Mouse (Mus musculus): ENCODE results near the gene Shbg. TPM values are rescaled to one million over a fixed set of nuclear protein-coding genes. Genes with fewer than 3 reads are reported as not detected.

Gene Shbg
- polyA plus RNA-seq, 1 experiment from 2014 or later: not detected

GRCm38 (mm10) chr11:69661221-69661881, 43.6 kb upstream of the Shbg start:
- 77% methylated on average over 3 of the region's 3 CpGs for WGBS
- Histone ChIP-seq H3K36me3 (ENCODE audit: control insufficient read depth, insufficient read depth, low read length) (peaks cover 56% of the 10 kb centered on the region), H3K4me3 (ENCODE audit: low read depth, low read length) (peak overlapping the region; percentile 49), H3K4me2 (ENCODE audit: low read length) (peak overlapping the region; percentile 59), H3K27ac (ENCODE audit: low read depth, low read length) (peak overlapping the region; percentile 96; the same call in 1 of the 2 replicates), H3K27me3 (replicated peaks; ENCODE audit: control insufficient read depth, insufficient read depth, low read length) (no peaks in the 10 kb centered on the region), H3K9me3 (replicated peaks; ENCODE audit: control insufficient read depth, low read length) (no peaks in the 10 kb centered on the region), H3K9ac (ENCODE audit: low read length) (peak overlapping the region; percentile 66; the same call in 1 of the 2 replicates), H3K4me1 (ENCODE audit: control insufficient read depth, insufficient read depth, low read length) (peaks cover 9% of the 10 kb centered on the region; the same call in 1 of the 2 replicates)
- DNase-seq (ENCODE audit: low spot score) (no peak), ATAC-seq (no peak)

- Histone ChIP-seq H3K9me3 (replicated peaks; ENCODE audit: control insufficient read depth, low read length) (no peaks in the 10 kb centered on the region), H3K36me3 (ENCODE audit: control insufficient read depth, insufficient read depth, low read length) (peaks cover 58% of the 10 kb centered on the region), H3K27ac (ENCODE audit: low read depth, low read length) (no peak overlapping the region), H3K4me2 (ENCODE audit: low read length) (no peak overlapping the region), H3K9ac (ENCODE audit: low read length) (no peak overlapping the region), H3K4me1 (ENCODE audit: control insufficient read depth, insufficient read depth, low read length) (0 out of 2 replicates have a peak, but pooled peaks cover 4% of the 10 kb centered on the region), H3K27me3 (replicated peaks; ENCODE audit: control insufficient read depth, insufficient read depth, low read length) (no peaks in the 10 kb centered on the region), H3K4me3 (ENCODE audit: low read depth, low read length) (no peak overlapping the region)
- ATAC-seq (no peak), DNase-seq (ENCODE audit: low spot score) (no peak)
- 85% methylated on average over 15 of the region's 15 CpGs for WGBS
Observed at GRCm38 (mm10) chr11:69657462-69657881, 39.8 kb upstream of the Shbg start.

GRCm38 (mm10) chr11:69656617-69657461, 39.1 kb upstream of the Shbg start:
- peak; percentile 82 for DNase-seq (ENCODE audit: low spot score)
- Histone ChIP-seq H3K27me3 (replicated peaks; ENCODE audit: control insufficient read depth, insufficient read depth, low read length) (no peaks in the 10 kb centered on the region), H3K9ac (ENCODE audit: low read length) (no peak overlapping the region), H3K4me1 (ENCODE audit: control insufficient read depth, insufficient read depth, low read length) (0 out of 2 replicates have a peak, but pooled peaks cover 4% of the 10 kb centered on the region), H3K9me3 (replicated peaks; ENCODE audit: control insufficient read depth, low read length) (no peaks in the 10 kb centered on the region), H3K4me2 (ENCODE audit: low read length) (no peak overlapping the region), H3K27ac (ENCODE audit: low read depth, low read length) (peak overlapping the region; percentile 39; the same call in 1 of the 2 replicates), H3K4me3 (ENCODE audit: low read depth, low read length) (no peak overlapping the region), H3K36me3 (ENCODE audit: control insufficient read depth, insufficient read depth, low read length) (peaks cover 64% of the 10 kb centered on the region)
- WGBS: 81% methylated on average over 10 of the region's 10 CpGs
- no peak for ATAC-seq

- no peak overlapping the region for H3K4me3 ChIP-seq (ENCODE audit: low read depth, low read length)
- no peaks in the 10 kb centered on the region for H3K9me3 ChIP-seq (replicated peaks; ENCODE audit: control insufficient read depth, low read length)
- H3K4me1 ChIP-seq (ENCODE audit: control insufficient read depth, insufficient read depth, low read length): no peaks in the 10 kb centered on the region
- WGBS: 85% methylated on average over 5 of the region's 5 CpGs
- ATAC-seq (no peak), DNase-seq (ENCODE audit: low spot score) (no peak)
- H3K36me3 ChIP-seq (ENCODE audit: control insufficient read depth, insufficient read depth, low read length): peaks cover 72% of the 10 kb centered on the region
- no peak overlapping the region for H3K27ac ChIP-seq (ENCODE audit: low read depth, low read length)
- no peak overlapping the region for H3K9ac ChIP-seq (ENCODE audit: low read length)
- H3K27me3 ChIP-seq (replicated peaks; ENCODE audit: control insufficient read depth, insufficient read depth, low read length): no peaks in the 10 kb centered on the region
- no peak overlapping the region for H3K4me2 ChIP-seq (ENCODE audit: low read length)
Observed at GRCm38 (mm10) chr11:69656065-69656455, 38.4 kb upstream of the Shbg start.

- Histone ChIP-seq H3K36me3 (ENCODE audit: control insufficient read depth, insufficient read depth, low read length) (peaks cover 78% of the 10 kb centered on the region), H3K4me3 (ENCODE audit: low read depth, low read length) (no peak within 1 kb of the TSS), H3K27ac (ENCODE audit: low read depth, low read length) (no peak within 1 kb of the TSS), H3K4me2 (ENCODE audit: low read length) (no peak within 1 kb of the TSS), H3K9me3 (replicated peaks; ENCODE audit: control insufficient read depth, low read length) (no peaks in the 10 kb centered on the region), H3K27me3 (replicated peaks; ENCODE audit: control insufficient read depth, insufficient read depth, low read length) (no peaks in the 10 kb centered on the region), H3K4me1 (ENCODE audit: control insufficient read depth, insufficient read depth, low read length) (no peaks in the 10 kb centered on the region), H3K9ac (ENCODE audit: low read length) (peak within 1 kb of the TSS; percentile 21)
- 21% methylated on average over 34 of the region's 34 CpGs for WGBS
- ATAC-seq (peak; percentile 85), DNase-seq (ENCODE audit: low spot score) (peak; percentile 84)
Observed at GRCm38 (mm10) chr11:69655264-69656064, 37.8 kb upstream of the Shbg start, which contains the start of gene Sox15. Gene Sox15 (plus strand): TSS chr11:69655314.

- H3K27me3 ChIP-seq (replicated peaks; ENCODE audit: control insufficient read depth, insufficient read depth, low read length): no peaks in the 10 kb centered on the region
- H3K9ac ChIP-seq (ENCODE audit: low read length): no peak overlapping the region; the same call in 1 of the 2 replicates
- no peaks in the 10 kb centered on the region for H3K4me1 ChIP-seq (ENCODE audit: control insufficient read depth, insufficient read depth, low read length)
- no peaks in the 10 kb centered on the region for H3K9me3 ChIP-seq (replicated peaks; ENCODE audit: control insufficient read depth, low read length)
- WGBS: 52% methylated on average over 9 of the region's 9 CpGs
- H3K36me3 ChIP-seq (ENCODE audit: control insufficient read depth, insufficient read depth, low read length): peaks cover 85% of the 10 kb centered on the region
- no peak overlapping the region for H3K4me3 ChIP-seq (ENCODE audit: low read depth, low read length)
- ATAC-seq: no peak
- no peak overlapping the region for H3K4me2 ChIP-seq (ENCODE audit: low read length)
- no peak overlapping the region for H3K27ac ChIP-seq (ENCODE audit: low read depth, low read length)
- DNase-seq (ENCODE audit: low spot score): no peak
Observed at GRCm38 (mm10) chr11:69654760-69655159, 37.1 kb upstream of the Shbg start.

GRCm38 (mm10) chr11:69653399-69653798, 35.7 kb upstream of the Shbg start:
- Histone ChIP-seq H3K9me3 (replicated peaks; ENCODE audit: control insufficient read depth, low read length) (no peaks in the 10 kb centered on the region), H3K4me2 (ENCODE audit: low read length) (no peak overlapping the region), H3K4me1 (ENCODE audit: control insufficient read depth, insufficient read depth, low read length) (no peaks in the 10 kb centered on the region), H3K4me3 (ENCODE audit: low read depth, low read length) (no peak overlapping the region), H3K9ac (ENCODE audit: low read length) (no peak overlapping the region), H3K36me3 (ENCODE audit: control insufficient read depth, insufficient read depth, low read length) (peaks cover 90% of the 10 kb centered on the region), H3K27ac (ENCODE audit: low read depth, low read length) (no peak overlapping the region), H3K27me3 (replicated peaks; ENCODE audit: control insufficient read depth, insufficient read depth, low read length) (no peaks in the 10 kb centered on the region)
- no peak for DNase-seq (ENCODE audit: low spot score)
- no peak for ATAC-seq
- 65% methylated on average over 5 of the region's 5 CpGs for WGBS

- ATAC-seq: no peak
- 96% methylated on average over 5 of the region's 5 CpGs for WGBS
- no peak for DNase-seq (ENCODE audit: low spot score)
Observed at GRCm38 (mm10) chr11:69645860-69646259, 28.2 kb upstream of the Shbg start.

More at GRCm38 (mm10) chr11:69645860-69646259, 28.2 kb upstream of the Shbg start:
- no peak overlapping the region for H3K4me2 ChIP-seq (ENCODE audit: low read length)
- no peaks in the 10 kb centered on the region for H3K9me3 ChIP-seq (replicated peaks; ENCODE audit: control insufficient read depth, low read length)
- no peaks in the 10 kb centered on the region for H3K4me1 ChIP-seq (ENCODE audit: control insufficient read depth, insufficient read depth, low read length)
- no peak overlapping the region for H3K4me3 ChIP-seq (ENCODE audit: low read depth, low read length)
- H3K27ac ChIP-seq (ENCODE audit: low read depth, low read length): no peak overlapping the region
- H3K36me3 ChIP-seq (ENCODE audit: control insufficient read depth, insufficient read depth, low read length): peaks cover 97% of the 10 kb centered on the region
- H3K27me3 ChIP-seq (replicated peaks; ENCODE audit: control insufficient read depth, insufficient read depth, low read length): no peaks in the 10 kb centered on the region
- no peak overlapping the region for H3K9ac ChIP-seq (ENCODE audit: low read length)
